Mouse (Mus musculus): ENCODE measurements at regions not wholly inside any gene's neighbourhood (a gene's known extent, or its start where the extent isn't known, plus 50 kb on each side); places are given as distances from the start of the nearest gene placed in this dataset.

DNA sequence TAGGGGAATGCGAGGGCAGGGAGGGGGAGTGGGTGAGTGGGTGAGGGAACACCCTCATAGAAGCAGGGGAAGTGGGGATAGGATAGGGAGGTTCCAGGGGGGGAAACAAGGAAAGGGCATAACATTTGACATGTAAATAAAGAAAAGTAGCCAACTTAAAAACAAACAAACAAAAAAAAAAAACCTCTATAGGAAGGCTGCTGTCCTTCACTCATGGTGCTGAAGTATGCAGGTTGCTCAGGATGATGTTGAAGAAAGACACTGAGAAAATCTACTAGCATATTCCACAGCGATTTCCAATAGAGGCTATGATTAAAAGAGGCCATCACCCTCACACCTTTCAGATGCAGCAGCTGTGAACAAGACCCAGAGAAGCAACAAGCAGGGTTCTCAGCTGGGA, 298.7 kb downstream of the Rps29 start:
- 72% methylated on average over 2 of the region's 2 CpGs for WGBS

DNA sequence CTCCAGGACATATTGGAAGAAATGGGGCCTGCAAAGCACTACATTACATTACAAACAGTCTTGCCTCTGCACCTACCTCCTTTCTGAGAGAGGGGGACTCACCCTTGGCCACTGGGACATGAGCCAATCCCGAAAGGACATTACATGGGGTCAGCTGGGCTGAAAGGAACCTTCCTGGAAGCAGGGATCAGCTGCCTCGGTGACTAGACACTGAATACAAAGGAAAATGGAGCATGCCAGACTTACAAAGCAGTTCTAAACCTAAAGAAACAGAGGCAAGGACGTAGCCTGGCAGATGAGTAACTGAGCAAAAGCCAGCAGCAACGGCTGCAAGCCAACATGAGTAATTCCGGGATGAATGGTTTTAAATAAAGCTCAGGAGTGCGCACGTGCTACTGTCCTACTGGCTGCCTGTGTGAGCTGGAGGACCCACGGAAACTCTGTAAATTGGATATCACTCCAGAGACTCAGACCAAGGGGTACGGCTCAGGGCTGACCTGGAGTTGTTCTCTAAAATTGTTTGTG, 309.3 kb downstream of the Rps29 start:
- Histone ChIP-seq H3K27ac (no peak overlapping the region), H3K9me3 (no peaks in the 10 kb centered on the region), H3K4me3 (no peak overlapping the region), H3K4me1 (replicated peaks) (no peaks in the 10 kb centered on the region), H3K27me3 (ENCODE audit: insufficient read depth, poor library complexity, severe bottlenecking) (no peaks in the 10 kb centered on the region), H3K36me3 (no peaks in the 10 kb centered on the region)
- 81% methylated on average over 9 of the region's 9 CpGs for WGBS
- no peak for DNase-seq (ENCODE audit: low spot score)

More for the DNA sequence above, 298.7 kb downstream of the Rps29 start:
- Histone ChIP-seq H3K36me3 (no peaks in the 10 kb centered on the region), H3K4me3 (no peak overlapping the region), H3K9me3 (no peaks in the 10 kb centered on the region), H3K27ac (no peak overlapping the region), H3K4me1 (replicated peaks) (no peaks in the 10 kb centered on the region), H3K27me3 (ENCODE audit: insufficient read depth, poor library complexity, severe bottlenecking) (no peaks in the 10 kb centered on the region)
- DNase-seq (ENCODE audit: low spot score), result no peak

DNA sequence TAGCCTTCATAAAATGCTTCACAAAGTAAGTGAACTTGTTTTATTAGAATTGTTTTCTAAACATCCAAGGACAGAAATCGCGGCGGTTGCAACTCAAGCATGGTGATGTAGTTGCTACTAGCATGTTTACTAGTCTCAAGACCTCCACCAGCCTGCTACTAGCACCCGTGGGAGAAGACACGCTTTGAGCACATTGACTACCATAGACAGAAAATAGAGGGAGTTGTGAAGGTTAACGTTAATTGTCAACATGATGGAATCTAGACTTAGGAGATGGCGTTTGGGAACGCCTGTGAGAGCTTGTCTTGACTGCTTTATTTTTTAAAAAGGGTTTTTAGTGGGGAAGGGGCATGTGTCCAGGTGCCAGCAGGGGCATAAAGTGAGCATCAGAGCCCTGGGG, 318.2 kb downstream of the Rps29 start:
- Histone ChIP-seq H3K27me3 (ENCODE audit: insufficient read depth, poor library complexity, severe bottlenecking) (no peaks in the 10 kb centered on the region), H3K9me3 (no peaks in the 10 kb centered on the region), H3K27ac (no peak overlapping the region), H3K36me3 (no peaks in the 10 kb centered on the region), H3K4me1 (replicated peaks) (no peaks in the 10 kb centered on the region), H3K4me3 (no peak overlapping the region)
- DNase-seq (ENCODE audit: low spot score), result no peak
- WGBS, result 93% methylated on average over 8 of the region's 8 CpGs

DNA sequence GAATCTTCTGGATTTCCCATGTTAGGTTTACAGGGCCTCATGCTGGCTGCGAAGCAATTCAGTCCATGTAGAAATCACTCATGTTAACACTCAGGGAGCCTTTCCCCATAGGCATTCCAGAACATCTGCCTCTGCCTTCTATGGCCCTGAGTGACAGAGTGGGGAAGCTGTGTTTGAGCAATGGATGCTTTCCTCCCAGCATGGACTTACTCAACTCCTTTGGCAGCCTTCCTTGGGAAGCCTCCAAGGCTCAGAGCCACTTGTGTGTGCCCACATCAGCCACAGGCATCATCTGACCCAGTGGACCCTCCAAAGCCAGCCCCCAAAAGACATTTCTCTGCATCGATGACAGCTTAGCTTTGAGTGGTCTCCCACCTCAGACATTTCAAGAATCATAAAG, 318.8 kb downstream of the Rps29 start:
- H3K36me3 ChIP-seq, result no peaks in the 10 kb centered on the region
- no peaks in the 10 kb centered on the region for H3K4me1 ChIP-seq (replicated peaks)
- 89% methylated on average over 2 of the region's 2 CpGs for WGBS
- H3K27ac ChIP-seq, result no peak overlapping the region
- H3K4me3 ChIP-seq, result no peak overlapping the region
- H3K27me3 ChIP-seq (ENCODE audit: insufficient read depth, poor library complexity, severe bottlenecking), result no peaks in the 10 kb centered on the region
- no peak for DNase-seq (ENCODE audit: low spot score)
- H3K9me3 ChIP-seq, result no peaks in the 10 kb centered on the region

DNA sequence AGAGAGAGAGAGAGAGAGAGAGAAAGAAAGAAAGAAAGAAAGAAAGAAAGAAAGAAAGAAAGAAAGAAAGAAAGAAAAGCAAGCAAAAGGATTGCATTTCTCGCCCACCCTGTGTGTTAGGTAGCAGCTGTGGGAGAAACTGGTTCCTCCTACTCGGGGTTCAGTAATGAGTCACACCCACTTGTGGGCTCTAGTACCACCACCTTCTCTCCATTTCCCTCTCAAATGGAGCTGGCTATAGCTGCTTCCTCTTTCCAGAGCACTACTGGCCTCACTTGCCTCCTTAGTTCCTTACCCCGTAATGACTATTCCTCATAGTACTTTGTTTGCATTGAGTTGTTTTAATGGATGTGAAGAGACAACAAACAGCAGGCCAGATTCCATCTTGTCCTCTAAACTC, 323.0 kb downstream of the Rps29 start:
- DNase-seq (ENCODE audit: low spot score), result no peak
- H3K4me3 ChIP-seq, result no peak overlapping the region
- 87% methylated on average over 3 of the region's 3 CpGs for WGBS
- H3K36me3 ChIP-seq, result no peaks in the 10 kb centered on the region
- H3K27ac ChIP-seq, result no peak overlapping the region
- no peaks in the 10 kb centered on the region for H3K9me3 ChIP-seq
- no peaks in the 10 kb centered on the region for H3K27me3 ChIP-seq (ENCODE audit: insufficient read depth, poor library complexity, severe bottlenecking)
- no peaks in the 10 kb centered on the region for H3K4me1 ChIP-seq (replicated peaks)

DNA sequence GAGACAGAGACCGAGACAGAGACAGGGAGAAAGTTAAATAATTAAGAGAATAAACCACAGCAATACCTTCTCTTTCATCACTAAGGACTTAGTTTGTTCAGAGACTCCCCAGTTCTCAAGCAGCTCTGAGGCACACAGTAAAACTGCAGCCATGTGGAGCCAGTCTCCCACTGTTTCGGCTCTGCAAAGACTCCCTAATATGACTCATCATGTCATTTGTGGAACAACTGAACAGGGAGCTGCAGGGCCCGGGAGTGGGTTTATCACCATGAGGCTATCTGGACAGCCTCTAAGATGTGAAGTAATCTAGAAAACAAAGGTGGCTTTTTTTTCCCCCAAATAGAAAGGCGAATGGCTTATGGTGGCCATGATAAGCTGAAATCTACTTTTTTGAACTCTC, 325.1 kb downstream of the Rps29 start:
- H3K4me1 ChIP-seq (replicated peaks), result no peaks in the 10 kb centered on the region
- no peaks in the 10 kb centered on the region for H3K9me3 ChIP-seq
- WGBS, result 90% methylated on average over 4 of the region's 4 CpGs
- H3K27me3 ChIP-seq (ENCODE audit: insufficient read depth, poor library complexity, severe bottlenecking), result no peaks in the 10 kb centered on the region
- H3K36me3 ChIP-seq, result no peaks in the 10 kb centered on the region
- no peak for DNase-seq (ENCODE audit: low spot score)
- H3K4me3 ChIP-seq, result no peak overlapping the region
- no peak overlapping the region for H3K27ac ChIP-seq

DNA sequence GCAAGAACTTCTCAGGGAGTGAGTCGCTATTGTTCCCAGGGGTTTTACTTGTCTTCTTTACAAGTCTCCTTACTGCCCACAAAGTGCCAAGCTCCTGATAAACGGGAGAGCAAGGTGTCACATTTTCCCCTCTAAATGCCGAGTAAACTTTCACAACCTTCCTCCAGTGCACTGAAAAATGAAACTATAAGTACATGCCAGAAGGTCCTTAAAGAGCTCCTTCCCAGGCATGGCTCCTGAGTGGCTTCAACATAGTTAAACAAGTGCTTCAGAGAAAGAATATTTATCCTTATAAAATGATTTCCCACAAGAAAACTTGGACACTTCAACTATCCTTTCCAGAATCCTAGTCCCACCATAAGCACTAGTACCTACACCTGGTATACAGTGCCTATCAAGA, 329.6 kb downstream of the Rps29 start:
- 87% methylated on average over 3 of the region's 3 CpGs for WGBS
- no peaks in the 10 kb centered on the region for H3K27me3 ChIP-seq (ENCODE audit: insufficient read depth, poor library complexity, severe bottlenecking)
- no peaks in the 10 kb centered on the region for H3K36me3 ChIP-seq
- H3K27ac ChIP-seq, result no peak overlapping the region
- H3K4me1 ChIP-seq (replicated peaks), result 0 out of 2 replicates have a peak, but pooled peaks cover 3% of the 10 kb centered on the region
- no peaks in the 10 kb centered on the region for H3K9me3 ChIP-seq
- no peak for DNase-seq (ENCODE audit: low spot score)
- no peak overlapping the region for H3K4me3 ChIP-seq

DNA sequence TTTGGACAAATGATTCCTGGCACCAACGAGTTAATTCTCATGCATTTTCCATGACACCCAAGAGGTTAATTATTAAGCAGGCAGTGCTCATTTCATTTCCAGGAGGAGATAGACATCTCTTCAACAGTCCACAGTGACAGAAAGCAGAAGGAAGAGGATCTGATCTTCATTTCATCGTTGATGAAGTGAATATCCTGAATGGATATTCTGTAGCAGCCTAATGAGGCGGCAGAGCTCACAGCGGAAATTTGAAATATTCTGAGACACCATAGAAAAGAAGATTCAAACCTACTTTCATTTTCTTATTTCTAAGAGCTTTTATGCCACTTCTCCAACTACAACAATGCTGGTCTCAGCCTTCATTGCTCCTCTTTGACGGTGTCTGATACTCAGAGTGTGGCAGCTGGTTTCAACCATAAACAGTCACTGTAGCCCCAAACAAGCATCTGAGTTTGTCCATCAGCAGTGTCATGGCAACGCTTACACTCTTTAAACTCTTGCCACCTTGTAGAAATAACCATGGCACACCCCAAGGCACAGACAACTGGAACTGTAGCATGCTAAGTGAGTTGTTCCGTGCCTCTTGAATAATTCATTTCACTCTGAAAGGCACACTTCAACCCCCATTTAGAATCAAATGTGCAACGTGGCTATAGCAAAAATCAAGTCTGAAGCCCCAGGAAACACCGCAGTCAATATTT, 331.3 kb downstream of the Rps29 start:
- Histone ChIP-seq H3K36me3 (no peaks in the 10 kb centered on the region), H3K27me3 (ENCODE audit: insufficient read depth, poor library complexity, severe bottlenecking) (no peaks in the 10 kb centered on the region), H3K27ac (no peak overlapping the region), H3K4me3 (no peak overlapping the region), H3K4me1 (replicated peaks) (0 out of 2 replicates have a peak, but pooled peaks cover 3% of the 10 kb centered on the region), H3K9me3 (no peaks in the 10 kb centered on the region)
- DNase-seq (ENCODE audit: low spot score), result no peak
- 78% methylated on average over 9 of the region's 9 CpGs for WGBS

DNA sequence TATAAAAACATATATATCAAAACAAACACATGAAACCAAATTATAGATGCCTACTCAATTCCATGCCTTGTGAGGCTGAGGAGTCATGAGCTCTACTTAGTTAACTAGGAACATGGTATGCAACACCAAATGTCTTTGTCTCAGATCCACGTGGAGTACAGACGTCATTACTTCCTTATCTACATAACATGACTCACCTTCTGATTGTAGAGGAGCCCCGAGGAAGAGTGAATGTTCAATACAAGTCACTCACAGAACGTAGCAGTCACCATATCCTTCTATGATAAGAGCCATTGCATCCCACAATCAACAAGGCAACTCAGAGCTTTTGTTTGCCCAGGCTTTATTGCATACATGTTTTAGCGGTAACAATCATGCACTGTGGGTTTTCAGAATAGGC, 364.6 kb downstream of the Rps29 start:
- Histone ChIP-seq H3K4me1 (replicated peaks) (no peaks in the 10 kb centered on the region), H3K27ac (no peak overlapping the region), H3K27me3 (ENCODE audit: insufficient read depth, poor library complexity, severe bottlenecking) (no peaks in the 10 kb centered on the region), H3K4me3 (no peak overlapping the region), H3K36me3 (no peaks in the 10 kb centered on the region), H3K9me3 (no peaks in the 10 kb centered on the region)
- 89% methylated on average over 5 of the region's 5 CpGs for WGBS
- DNase-seq (ENCODE audit: low spot score), result no peak

DNA sequence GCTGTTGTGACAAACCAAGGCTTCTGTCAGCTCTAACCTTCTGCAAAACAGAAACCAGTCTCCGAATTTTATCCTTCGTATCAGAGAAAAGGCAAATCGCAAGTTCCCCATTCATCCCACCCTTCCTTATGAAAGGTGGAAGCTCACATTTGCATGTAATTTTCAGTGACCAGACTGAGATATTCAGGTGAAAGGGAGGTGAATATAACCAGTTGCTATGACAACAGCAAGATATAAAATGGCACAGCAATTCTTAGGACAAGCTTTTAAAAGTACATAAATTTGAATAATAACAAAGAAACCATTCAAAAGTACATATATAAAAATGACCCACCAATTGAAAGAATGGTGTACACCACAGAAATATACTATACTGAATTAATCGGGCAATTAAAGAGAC, 375.4 kb downstream of the Rps29 start:
- no peaks in the 10 kb centered on the region for H3K36me3 ChIP-seq
- H3K9me3 ChIP-seq, result no peaks in the 10 kb centered on the region
- no peak for DNase-seq (ENCODE audit: low spot score)
- no peaks in the 10 kb centered on the region for H3K27me3 ChIP-seq (ENCODE audit: insufficient read depth, poor library complexity, severe bottlenecking)
- no peak overlapping the region for H3K27ac ChIP-seq
- H3K4me3 ChIP-seq, result no peak overlapping the region
- 98% methylated on average over 4 of the region's 4 CpGs for WGBS
- no peaks in the 10 kb centered on the region for H3K4me1 ChIP-seq (replicated peaks)

DNA sequence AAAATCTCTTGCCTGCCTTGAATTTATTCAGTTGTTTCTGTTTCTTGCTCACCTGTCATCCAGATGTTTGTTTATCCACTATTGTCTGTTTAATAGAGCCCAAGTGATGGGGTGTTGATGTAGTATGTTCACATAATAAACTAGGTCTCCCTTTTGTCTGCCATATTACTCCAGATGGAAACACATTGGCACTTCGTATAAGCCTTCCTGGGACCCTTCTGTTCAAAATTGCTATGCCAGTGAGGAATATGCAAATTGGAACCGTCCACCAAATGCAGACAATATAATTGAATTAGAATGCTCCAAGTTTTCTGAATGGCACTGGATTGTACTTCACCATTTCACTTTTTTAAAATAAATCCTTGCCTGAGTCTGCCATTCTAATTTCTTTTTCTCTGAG, 383.5 kb downstream of the Rps29 start:
- 76% methylated on average over 2 of the region's 2 CpGs for WGBS
- no peak for DNase-seq (ENCODE audit: low spot score)

DNA sequence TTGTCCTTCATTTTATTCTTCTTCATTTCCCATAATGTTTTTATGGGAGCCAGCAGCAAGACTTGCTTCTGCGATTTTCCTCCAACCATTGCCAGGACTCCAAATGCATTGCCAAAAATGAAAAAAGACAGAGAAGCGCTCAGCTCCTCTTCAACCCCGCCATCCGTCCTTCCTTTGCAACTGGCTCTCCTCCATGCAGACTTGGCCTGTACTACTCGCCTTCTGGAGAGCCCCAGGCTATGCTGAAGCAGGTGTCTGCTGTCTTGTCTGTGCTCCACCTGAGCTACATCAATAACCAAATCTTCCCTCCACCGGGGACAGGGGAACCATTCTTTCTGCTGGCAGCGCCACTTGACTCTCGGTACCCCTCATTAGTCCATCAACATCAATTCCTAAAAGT, 384.2 kb downstream of the Rps29 start:
- Histone ChIP-seq H3K4me1 (replicated peaks) (no peaks in the 10 kb centered on the region), H3K4me3 (no peak overlapping the region), H3K27ac (no peak overlapping the region), H3K36me3 (no peaks in the 10 kb centered on the region), H3K9me3 (no peaks in the 10 kb centered on the region), H3K27me3 (ENCODE audit: insufficient read depth, poor library complexity, severe bottlenecking) (no peaks in the 10 kb centered on the region)
- no peak for DNase-seq (ENCODE audit: low spot score)
- 89% methylated on average over 8 of the region's 8 CpGs for WGBS

More for the DNA sequence above, 383.5 kb downstream of the Rps29 start:
- H3K27ac ChIP-seq, result no peak overlapping the region
- no peaks in the 10 kb centered on the region for H3K9me3 ChIP-seq
- H3K4me3 ChIP-seq, result no peak overlapping the region
- no peaks in the 10 kb centered on the region for H3K4me1 ChIP-seq (replicated peaks)
- H3K36me3 ChIP-seq, result no peaks in the 10 kb centered on the region
- no peaks in the 10 kb centered on the region for H3K27me3 ChIP-seq (ENCODE audit: insufficient read depth, poor library complexity, severe bottlenecking)

DNA sequence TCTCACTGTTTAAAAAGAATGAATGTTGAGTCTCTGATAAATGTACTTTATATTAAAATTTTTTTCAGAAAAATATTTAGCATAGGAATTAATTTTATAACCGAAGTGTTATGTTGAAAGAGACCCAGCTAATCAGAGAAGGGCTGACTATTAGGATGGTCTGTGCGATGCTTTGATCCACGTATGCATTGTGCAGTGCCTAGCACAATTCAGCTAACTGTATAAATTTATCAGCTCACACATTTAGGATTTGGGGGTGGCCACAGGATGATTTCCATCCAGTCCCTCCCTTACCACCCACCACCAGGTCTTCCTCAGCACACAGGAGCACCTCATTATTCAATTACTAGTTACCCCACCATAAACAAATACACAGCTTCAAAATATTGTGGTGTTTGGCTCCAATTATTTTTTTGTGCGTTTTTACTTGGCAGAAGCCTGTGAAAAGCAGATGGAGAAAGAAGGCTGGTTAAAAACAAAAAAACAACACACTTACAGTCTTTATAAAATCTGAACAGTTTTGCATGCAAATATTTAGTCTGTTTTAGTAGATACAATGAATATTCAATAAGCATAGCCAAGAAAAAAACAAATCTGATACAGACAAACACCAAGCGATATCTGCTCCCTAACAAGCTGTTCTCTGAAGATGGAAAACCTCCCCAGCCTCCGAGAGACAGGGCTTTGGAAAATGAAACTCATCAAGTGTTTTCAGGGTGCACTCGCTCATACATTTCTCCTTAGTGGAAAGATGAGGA, 400.5 kb downstream of the Rps29 start:
- H3K4me3 ChIP-seq, result no peak overlapping the region
- H3K27me3 ChIP-seq (ENCODE audit: insufficient read depth, poor library complexity, severe bottlenecking), result no peaks in the 10 kb centered on the region
- DNase-seq (ENCODE audit: low spot score), result no peak
- H3K36me3 ChIP-seq, result no peaks in the 10 kb centered on the region
- H3K9me3 ChIP-seq, result no peaks in the 10 kb centered on the region
- no peak overlapping the region for H3K27ac ChIP-seq
- WGBS, result 87% methylated on average over 7 of the region's 7 CpGs
- no peaks in the 10 kb centered on the region for H3K4me1 ChIP-seq (replicated peaks)

All from hindbrain, embryonic 10.5 days (tissue).